Mouse (Mus musculus) lung, adult 2 months (tissue): ENCODE results near the gene Hoxd8.

Experiments used
- CTCF ChIP-seq: fragments of 200-500 bp; IDR thresholded peaks from 2 replicates; pipeline ENCODE4 v1.5.1; 2011; ENCODE audit warnings: mild to moderate bottlenecking, low read length, control low read depth; ENCODE audit not compliant: insufficient read depth
- POLR2A ChIP-seq: fragments of 200-500 bp; IDR thresholded peaks from 2 replicates; pipeline ENCODE4 v1.6.1; 2011; ENCODE audit warnings: low read depth, mild to moderate bottlenecking, control low read depth, low read length, borderline replicate concordance; ENCODE audit errors: extremely low read depth

DNA sequence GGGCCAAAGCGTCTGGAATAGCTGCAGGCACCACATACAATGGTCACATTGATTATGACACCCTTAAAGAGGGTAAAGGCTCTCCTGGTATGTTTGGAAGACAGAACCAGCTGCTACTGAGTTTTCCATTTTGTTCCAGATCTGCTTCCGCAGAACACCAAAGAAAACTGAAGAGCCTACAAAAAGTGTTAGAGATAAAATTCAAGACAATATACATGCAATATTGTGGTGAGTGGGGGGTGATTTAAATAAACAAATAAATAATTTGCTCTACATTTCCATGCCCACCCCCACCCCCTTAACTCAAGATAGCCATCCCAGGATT, 35.0 kb downstream of the Hoxd8 start:
- no peak for TF ChIP-seq POLR2A
- no peak for TF ChIP-seq CTCF
